Mouse (Mus musculus) embryonic facial prominence, embryonic 15.5 days (tissue): Measurements from ENCODE around the gene Gm13278. TPM values are rescaled to one million over a fixed set of nuclear protein-coding genes. Genes with fewer than 3 reads are reported as not detected.

Experiments
- ATAC-seq: fragments of 200-750 bp; cut with Nextera tagmentation; 2 replicates; pipeline ENCODE4 v1.8.0; 2017; ENCODE audit warnings: low read depth, moderate TSS enrichment; ENCODE audit not compliant: insufficient number of reproducible peaks, low FRiP score, low TSS enrichment
- H3K27ac ChIP-seq: fragments of 300-500 bp; sonication (generic); replicated peaks from 2 replicates; pipeline ENCODE4 v1.5.1; 2015; ENCODE audit warnings: mild to moderate bottlenecking, inconsistent platforms
- H3K27me3 ChIP-seq: fragments of 300-500 bp; sonication (generic); 2 replicates; pipeline ENCODE4 v1.6.1; 2015; ENCODE audit warnings: inconsistent platforms
- H3K36me3 ChIP-seq: fragments of 300-500 bp; sonication (generic); 2 replicates; pipeline ENCODE4 v1.6.1; 2015; ENCODE audit warnings: mild to moderate bottlenecking, inconsistent platforms
- H3K4me1 ChIP-seq: fragments of 300-500 bp; sonication (generic); 2 replicates; pipeline ENCODE4 v1.6.1; 2015; ENCODE audit warnings: inconsistent platforms
- H3K4me2 ChIP-seq: fragments of 300-500 bp; sonication (generic); replicated peaks from 2 replicates; pipeline ENCODE4 v1.6.1; 2015; ENCODE audit warnings: mild to moderate bottlenecking, inconsistent platforms
- H3K4me3 ChIP-seq: fragments of 300-500 bp; sonication (generic); replicated peaks from 2 replicates; pipeline ENCODE4 v1.5.1; 2015; ENCODE audit warnings: mild to moderate bottlenecking, inconsistent platforms
- H3K9ac ChIP-seq: fragments of 300-500 bp; sonication (generic); 2 replicates; pipeline ENCODE4 v1.6.1; 2015; ENCODE audit warnings: inconsistent platforms
- H3K9me3 ChIP-seq: fragments of 300-500 bp; sonication (generic); replicated peaks from 2 replicates; pipeline ENCODE4 v1.6.1; 2016; ENCODE audit warnings: inconsistent platforms
- WGBS: fragments of 180-500 bp; shearing (Covaris S2); methylation state at CpG from one replicate; pipeline ENCODE4 v1.1.7; 2015; 5-methylcytosine and 5-hydroxymethylcytosine counted together
- polyA plus RNA-seq: library from polyadenylated mRNA; unstranded; fragments of >200 nt; fragmentation: Nextera tagmentation; extraction: Ambion mirVana; gene quantifications from 2 replicates; pipeline ENCODE4 v1.2.1, GENCODE M21; 2015

Gm13278 gene
- polyA plus RNA-seq, 1 experiment from 2014 or later, result not detected

DNA sequence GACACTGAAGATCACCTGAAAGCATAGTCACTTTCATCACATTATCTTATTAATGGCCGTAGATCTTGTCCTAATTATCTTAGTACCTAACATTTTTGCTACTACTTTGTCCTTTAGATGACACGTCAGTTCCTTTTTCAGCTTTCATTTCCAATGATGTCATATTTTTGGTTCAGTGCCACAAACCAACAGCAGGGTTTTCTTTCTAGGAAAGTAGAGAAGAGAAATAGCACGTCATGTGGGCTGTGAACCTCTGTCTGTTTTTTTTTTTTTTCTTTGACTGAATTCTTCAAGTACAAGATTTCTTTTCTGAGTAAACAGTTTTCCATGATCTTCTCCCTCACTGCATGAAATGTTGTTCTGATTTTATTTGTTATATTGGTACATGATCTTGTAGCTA lies 48.7 kb downstream of the Gm13278 start:
- Histone ChIP-seq H3K27ac (no peak overlapping the region), H3K4me3 (no peak overlapping the region), H3K4me1 (no peaks in the 10 kb centered on the region), H3K9me3 (no peaks in the 10 kb centered on the region), H3K9ac (no peak overlapping the region), H3K36me3 (no peaks in the 10 kb centered on the region), H3K4me2 (no peak overlapping the region), H3K27me3 (no peaks in the 10 kb centered on the region)
- WGBS, result 67% methylated on average over 3 of the region's 3 CpGs
- no peak for ATAC-seq

DNA sequence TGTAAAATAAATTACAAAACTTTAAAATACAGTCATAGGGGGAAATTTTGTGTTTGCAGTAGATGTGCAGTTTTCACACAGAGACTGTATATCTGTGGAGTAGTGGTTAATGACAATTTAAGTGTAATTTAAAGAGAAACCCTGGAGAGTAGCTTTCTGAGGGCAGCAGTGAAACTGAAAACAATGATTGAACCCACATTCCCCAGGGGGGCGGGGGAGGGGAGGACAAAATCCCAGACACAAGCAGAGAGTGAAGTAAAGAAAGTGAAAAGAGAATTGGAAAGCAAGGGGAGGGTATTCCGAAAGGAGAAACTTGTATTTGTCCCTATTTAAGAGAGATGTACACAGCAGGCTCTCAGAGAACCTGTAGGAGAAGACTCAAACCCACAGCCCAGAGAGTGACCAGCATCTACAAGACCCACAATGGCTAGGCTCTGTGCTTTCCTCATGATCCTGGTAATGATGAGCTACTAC lies 50.1 kb downstream of the Gm13278 start, which contains the start of gene Ifna4:
Gene Ifna4 (plus strand): TSS at position 424 of the 474 bp plus-strand sequence.
- WGBS, result 33% methylated on average over 2 of the region's 2 CpGs

More for the DNA sequence above, 50.1 kb downstream of the Gm13278 start, which contains the start of gene Ifna4:
- ATAC-seq, result no peak
- H3K27me3 ChIP-seq, result no peaks in the 10 kb centered on the region
- H3K4me1 ChIP-seq, result no peaks in the 10 kb centered on the region
- no peak within 1 kb of the TSS for H3K4me3 ChIP-seq
- H3K9ac ChIP-seq, result no peak within 1 kb of the TSS
- H3K4me2 ChIP-seq, result no peak within 1 kb of the TSS
- no peak within 1 kb of the TSS for H3K27ac ChIP-seq
- H3K36me3 ChIP-seq, result no peaks in the 10 kb centered on the region
- H3K9me3 ChIP-seq, result no peaks in the 10 kb centered on the region

Other genes with a start within 250 kb of the Gm13278 start
- gene Ifna15, start 233.3 kb upstream of the Gm13278 start, polyA plus RNA-seq, result not detected in 2 replicates
- not detected in 2 replicates for gene Ifna14, start 219.8 kb upstream of the Gm13278 start, polyA plus RNA-seq
- not detected in 2 replicates for gene Ifna9, start 199.2 kb upstream of the Gm13278 start, polyA plus RNA-seq
- gene Ifna12, start 188.2 kb upstream of the Gm13278 start, polyA plus RNA-seq, result not detected in 2 replicates
- gene C87499, start 157.1 kb upstream of the Gm13278 start, polyA plus RNA-seq, result not detected in 2 replicates
- gene Ifna13, start 147.1 kb upstream of the Gm13278 start, polyA plus RNA-seq, result not detected in 2 replicates
- gene Ifna16, start 114.6 kb upstream of the Gm13278 start, polyA plus RNA-seq, result not detected in 2 replicates
- gene Ifna2, start 107.6 kb upstream of the Gm13278 start, polyA plus RNA-seq, result not detected in 2 replicates
- not detected in 2 replicates for gene Ifnab, start 100.2 kb upstream of the Gm13278 start, polyA plus RNA-seq
- 0.72 and 1.2 TPM in 2 replicates for gene Gm26566, start 69.7 kb upstream of the Gm13278 start, polyA plus RNA-seq
- gene Klhl9, start 69.1 kb upstream of the Gm13278 start, polyA plus RNA-seq, result 90.9 and 93.4 TPM in 2 replicates
- not detected in 2 replicates for gene Gm13271, start 36.7 kb upstream of the Gm13278 start, polyA plus RNA-seq
- 0.32 and 0.75 TPM in 2 replicates for gene Gm13283, start 31.4 kb upstream of the Gm13278 start, polyA plus RNA-seq
- gene Gm13290, start 17.7 kb upstream of the Gm13278 start, polyA plus RNA-seq, result 0.49 and 0.58 TPM in 2 replicates
- not detected in 2 replicates for gene Gm13289, start 14.6 kb upstream of the Gm13278 start, polyA plus RNA-seq
- gene Gm13272, start 11.7 kb upstream of the Gm13278 start, polyA plus RNA-seq, result not detected in 2 replicates
- 0.28 and 0.69 TPM in 2 replicates for gene Ifnz, start 9.4 kb upstream of the Gm13278 start, polyA plus RNA-seq
- 1.0 TPM in 1 of 2 replicates, not detected in the other for gene Gm13276, start 5.8 kb upstream of the Gm13278 start, polyA plus RNA-seq
- not detected in 2 replicates for gene Gm13277, start 2.9 kb upstream of the Gm13278 start, polyA plus RNA-seq
- gene Gm13275, start 2.9 kb downstream of the Gm13278 start, polyA plus RNA-seq, result not detected in 2 replicates
- not detected in 2 replicates for gene Gm13279, start 5.8 kb downstream of the Gm13278 start, polyA plus RNA-seq
- 1.7 TPM in 2 replicates for gene Gm13285, start 8.1 kb downstream of the Gm13278 start, polyA plus RNA-seq
- gene Gm13287, start 11.7 kb downstream of the Gm13278 start, polyA plus RNA-seq, result not detected in 2 replicates
- gene Gm13288, start 14.0 kb downstream of the Gm13278 start, polyA plus RNA-seq, result not detected in 2 replicates
- gene Ifna7, start 24.7 kb downstream of the Gm13278 start, polyA plus RNA-seq, result not detected in 2 replicates
- gene Ifna11, start 28.4 kb downstream of the Gm13278 start, polyA plus RNA-seq, result not detected in 2 replicates
- not detected in 2 replicates for gene Ifna6, start 35.9 kb downstream of the Gm13278 start, polyA plus RNA-seq
- not detected in 2 replicates for gene Ifna5, start 44.0 kb downstream of the Gm13278 start, polyA plus RNA-seq
- gene Ifna4, start 50.3 kb downstream of the Gm13278 start, polyA plus RNA-seq, result not detected in 2 replicates
- gene Ifna1, start 58.5 kb downstream of the Gm13278 start, polyA plus RNA-seq, result not detected in 2 replicates
- not detected in 2 replicates for gene Ifne, start 88.7 kb downstream of the Gm13278 start, polyA plus RNA-seq